Mouse (Mus musculus) forebrain, postnatal 0 days (tissue): Measurements from ENCODE around the gene Proca1. TPM values are rescaled to one million over a fixed set of nuclear protein-coding genes. Genes with fewer than 3 reads are reported as not detected.

Source experiments
- ATAC-seq: fragments of 200-750 bp; cut with Nextera tagmentation; 2 replicates; pipeline ENCODE4 v1.8.0; 2017; ENCODE audit warnings: mild to moderate bottlenecking, moderate library complexity
- DNase-seq: peaks from one replicate; pipeline ENCODE4 v3.0.0-alpha.2; 2015
- H3K27ac ChIP-seq: fragments of 300-500 bp; sonication (generic); 2 replicates; pipeline ENCODE4 v1.5.1; 2014; ENCODE audit warnings: low read depth, mild to moderate bottlenecking, antibody characterized with exemption, low read length, moderate library complexity, mixed read lengths
- H3K27me3 ChIP-seq: fragments of 300-500 bp; sonication (generic); 2 replicates; pipeline ENCODE4 v1.6.1; 2014; ENCODE audit warnings: mild to moderate bottlenecking, low read length, mixed read lengths; ENCODE audit not compliant: insufficient read depth
- H3K36me3 ChIP-seq: fragments of 300-500 bp; sonication (generic); 2 replicates; pipeline ENCODE4 v1.6.1; 2014; ENCODE audit warnings: mild to moderate bottlenecking, moderate library complexity; ENCODE audit not compliant: insufficient read depth
- H3K4me1 ChIP-seq: fragments of 300-500 bp; sonication (generic); 2 replicates; pipeline ENCODE4 v1.6.1; 2014; ENCODE audit warnings: antibody characterized with exemption; ENCODE audit not compliant: insufficient read depth
- H3K4me2 ChIP-seq: fragments of 300-500 bp; sonication (generic); 2 replicates; pipeline ENCODE4 v1.6.1; 2014; ENCODE audit warnings: low read depth, mild to moderate bottlenecking, moderate library complexity
- H3K4me3 ChIP-seq: fragments of 300-500 bp; sonication (generic); 2 replicates; pipeline ENCODE4 v1.5.1; 2014; ENCODE audit warnings: low read depth, low read length, mixed read lengths
- H3K9ac ChIP-seq: fragments of 300-500 bp; sonication (generic); 2 replicates; pipeline ENCODE4 v1.6.1; 2014; ENCODE audit warnings: mild to moderate bottlenecking
- H3K9me3 ChIP-seq: fragments of 300-500 bp; sonication (generic); 2 replicates; pipeline ENCODE4 v1.6.1; 2016; ENCODE audit warnings: low read length
- CTCF ChIP-seq: sonication (generic); IDR thresholded peaks from 2 replicates; pipeline ENCODE4 v1.5.1; 2016; ENCODE audit warnings: antibody characterized with exemption, control low read depth, low read depth
- WGBS: fragments of 180-500 bp; shearing (Covaris S2); extraction: QIAGEN DNeasy Blood & Tissue Kit; methylation state at CpG from one replicate; pipeline ENCODE4 v1.1.7; 2014; 5-methylcytosine and 5-hydroxymethylcytosine counted together
- polyA plus RNA-seq: library from polyadenylated mRNA; unstranded; fragments of >200 nt; fragmentation: Nextera tagmentation; extraction: Ambion mirVana; gene quantifications from 2 replicates; pipeline ENCODE4 v1.2.1, GENCODE M21; 2015
- total RNA-seq: library from RNA; depleted of rRNA; stranded (reverse); fragments of >200 nt; gene quantifications from 2 replicates; pipeline ENCODE4 v1.2.3, GENCODE M21; 2014

Gene Proca1
- total and polyA plus RNA-seq, 2 experiments from 2014 or later: 0.81 to 3.3 TPM

DNA sequence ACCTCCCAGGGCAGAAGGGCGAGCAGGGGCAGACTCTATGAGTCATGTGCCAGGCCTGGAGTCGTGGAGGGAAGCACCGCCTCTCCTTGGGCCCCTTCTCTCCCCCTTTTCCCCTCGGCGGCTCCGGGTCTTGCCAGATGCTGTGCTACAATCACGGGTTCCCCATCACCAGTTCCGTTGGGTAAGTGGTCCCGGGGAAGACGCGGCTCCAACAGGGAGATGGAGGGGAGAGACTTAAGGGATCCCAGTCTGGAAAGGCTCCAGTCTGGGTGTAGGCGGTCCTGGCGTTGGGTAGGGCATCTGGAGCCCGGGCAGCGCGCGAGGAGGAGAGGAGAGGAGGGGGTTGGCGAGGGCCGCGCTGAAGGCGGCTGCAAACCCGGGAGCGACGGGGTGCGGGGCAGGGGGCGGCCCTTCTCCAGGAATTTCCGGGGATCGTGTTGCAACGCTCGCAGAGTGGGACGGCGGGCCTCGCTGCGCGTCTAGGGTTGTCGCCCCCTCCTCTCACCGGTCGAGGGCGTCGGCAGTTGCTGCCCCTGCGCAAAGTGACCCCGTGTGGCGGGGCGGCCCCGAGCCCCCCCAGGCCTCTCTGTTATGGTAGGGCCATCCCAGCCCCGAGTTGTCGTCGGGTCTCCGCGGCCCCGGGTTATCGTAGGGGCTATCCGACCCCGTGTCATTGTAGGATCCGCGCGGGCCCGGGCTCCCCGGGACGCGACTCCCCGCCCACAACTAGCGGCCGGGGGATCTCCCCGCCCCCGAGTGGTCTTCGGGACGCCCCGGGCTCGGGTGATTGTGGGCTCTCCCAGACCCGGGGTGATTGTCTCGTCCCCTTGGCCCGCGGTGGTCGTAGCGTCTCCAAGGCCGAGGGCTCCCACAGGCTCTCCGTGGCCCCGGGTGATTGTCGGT, 4.6 kb upstream of the Proca1 start, which contains the start of gene Rab34:
Gene Rab34, plus strand, starts transcription at position 100 of the 903 bp plus-strand sequence.
- H3K9ac ChIP-seq: peak within 1 kb of the TSS; percentile 92
- H3K9me3 ChIP-seq: no peaks in the 10 kb centered on the region
- peak; percentile 41 for TF ChIP-seq CTCF
- H3K27me3 ChIP-seq: no peaks in the 10 kb centered on the region
- H3K4me3 ChIP-seq: peak within 1 kb of the TSS; percentile 80
- peaks cover 15% of the 10 kb centered on the region for H3K4me1 ChIP-seq
- peak within 1 kb of the TSS; percentile 95 for H3K27ac ChIP-seq
- H3K4me2 ChIP-seq: peak within 1 kb of the TSS; percentile 78
- peak; percentile 85 for ATAC-seq
- under 1% methylated on average over 80 of the region's 80 CpGs for WGBS
- DNase-seq: peak; percentile 85
- H3K36me3 ChIP-seq: peaks cover 24% of the 10 kb centered on the region

DNA sequence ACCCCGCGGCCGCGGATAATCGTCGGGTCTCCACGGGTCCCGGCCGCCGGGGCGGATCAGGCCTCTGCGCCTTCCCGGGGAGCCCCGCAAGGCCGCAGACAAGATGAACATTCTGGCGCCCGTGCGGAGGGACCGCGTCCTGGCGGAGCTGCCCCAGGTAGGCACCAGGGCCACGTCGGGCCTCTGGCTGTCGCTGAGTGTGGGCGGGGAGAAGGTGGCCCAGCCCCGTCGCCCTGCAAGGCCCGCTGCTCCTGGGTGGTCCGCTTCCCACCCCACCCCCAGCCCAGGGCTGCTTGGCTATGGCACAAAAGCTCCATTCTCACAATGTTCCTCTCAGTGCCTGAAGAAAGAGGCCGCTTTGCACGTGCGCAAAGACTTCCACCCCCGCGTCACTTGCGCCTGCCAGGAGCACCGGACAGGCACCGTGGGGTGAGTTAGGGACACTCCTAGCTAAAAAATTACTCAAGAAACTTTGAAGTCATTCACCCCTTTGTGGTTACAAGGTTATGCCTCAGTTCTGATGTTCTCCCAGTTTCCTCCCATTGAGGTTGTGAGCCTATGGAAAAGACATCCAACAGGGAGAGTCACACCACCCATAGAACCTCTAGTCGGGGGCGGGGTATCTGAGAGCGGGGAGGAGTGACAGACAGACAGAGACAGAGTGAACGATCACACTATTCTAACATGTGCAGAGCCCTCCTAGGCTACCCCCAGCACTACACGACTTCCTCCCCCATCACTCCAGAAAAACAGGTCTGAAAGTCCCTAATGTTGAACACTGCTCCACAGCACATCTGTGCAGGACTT, 3.8 kb upstream of the Proca1 start:
- peak overlapping the region; percentile 95 for H3K27ac ChIP-seq
- DNase-seq: peak; percentile 83

DNA sequence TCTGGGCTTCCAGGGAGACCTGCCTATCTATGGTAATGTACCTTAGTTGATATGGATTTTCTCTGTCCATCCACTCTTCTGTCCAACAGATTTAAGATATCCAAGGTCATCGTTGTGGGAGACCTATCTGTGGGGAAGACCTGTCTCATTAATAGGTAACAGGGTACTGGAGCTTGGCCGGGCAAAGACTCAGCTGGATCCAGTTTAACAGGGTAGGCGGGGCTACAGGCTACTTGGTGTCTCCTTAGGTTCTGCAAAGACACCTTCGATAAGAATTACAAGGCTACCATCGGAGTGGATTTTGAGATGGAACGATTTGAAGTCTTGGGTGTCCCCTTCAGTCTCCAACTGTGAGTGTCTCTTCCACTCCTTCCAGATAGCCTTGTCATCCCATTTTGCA, 3.2 kb upstream of the Proca1 start:
- Histone ChIP-seq H3K9ac (no peak overlapping the region), H3K36me3 (peaks cover 24% of the 10 kb centered on the region), H3K27ac (peak overlapping the region; percentile 95; the same call in 1 of the 2 replicates), H3K4me1 (peaks cover 10% of the 10 kb centered on the region; the same call in 1 of the 2 replicates), H3K4me3 (peak overlapping the region; percentile 80), H3K4me2 (peak overlapping the region; percentile 78), H3K27me3 (no peaks in the 10 kb centered on the region), H3K9me3 (no peaks in the 10 kb centered on the region)
- 79% methylated on average over 6 of the region's 6 CpGs for WGBS
- no peak for TF ChIP-seq CTCF
- no peak for ATAC-seq
- no peak for DNase-seq

More for the DNA sequence above, 3.8 kb upstream of the Proca1 start:
- Histone ChIP-seq H3K4me1 (peaks cover 10% of the 10 kb centered on the region; the same call in 1 of the 2 replicates), H3K9me3 (no peaks in the 10 kb centered on the region), H3K36me3 (peaks cover 24% of the 10 kb centered on the region), H3K27me3 (no peaks in the 10 kb centered on the region), H3K4me2 (peak overlapping the region; percentile 78), H3K4me3 (peak overlapping the region; percentile 80), H3K9ac (peak overlapping the region; percentile 92)
- WGBS: under 1% methylated on average over 42 of the region's 42 CpGs
- no peak for TF ChIP-seq CTCF
- ATAC-seq: peak; percentile 77

DNA sequence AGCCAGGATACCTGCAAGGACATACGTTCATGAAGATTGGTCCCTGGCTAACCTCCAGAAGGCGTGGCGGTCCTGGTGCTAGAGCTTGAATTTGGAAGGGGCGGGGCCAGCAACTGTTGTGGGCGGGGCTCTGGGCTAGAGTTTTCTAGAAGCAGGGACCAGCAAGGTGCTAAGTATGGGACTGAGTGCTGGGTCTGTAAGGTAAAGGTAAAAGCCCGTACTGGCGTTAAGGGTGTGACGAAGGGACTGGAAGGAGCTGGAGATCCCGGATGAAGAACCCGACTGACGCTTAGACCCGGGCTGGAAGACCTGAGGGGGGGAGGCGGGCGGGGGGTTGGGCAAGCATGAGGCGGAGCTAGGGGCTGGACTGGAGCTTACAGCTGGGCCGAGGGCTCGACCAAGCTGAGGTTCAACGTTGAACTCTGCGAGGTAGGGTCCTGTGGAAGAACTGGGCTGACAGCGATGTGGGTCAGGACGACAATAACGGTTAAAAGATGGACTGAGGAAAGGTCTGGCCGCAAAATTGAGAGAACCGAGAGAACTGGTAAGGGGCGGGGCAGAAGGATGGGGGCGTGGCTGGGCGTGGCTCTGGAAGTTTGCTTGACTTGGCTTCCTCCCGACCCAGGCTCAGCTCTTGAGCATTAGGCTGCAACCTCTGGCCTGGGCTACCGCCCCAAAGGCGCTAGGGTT, 1.4 kb downstream of the Proca1 start:
- TF ChIP-seq CTCF: no peak
- peaks cover 24% of the 10 kb centered on the region for H3K36me3 ChIP-seq
- peak overlapping the region; percentile 24 for H3K4me3 ChIP-seq
- DNase-seq (no peak), ATAC-seq (peak; percentile 47)
- peak overlapping the region; percentile 44 for H3K4me2 ChIP-seq
- peaks cover 8% of the 10 kb centered on the region; the same call in 1 of the 2 replicates for H3K4me1 ChIP-seq
- H3K27me3 ChIP-seq: no peaks in the 10 kb centered on the region
- 6% methylated on average over 29 of the region's 30 CpGs for WGBS
- 0 out of 2 replicates have a peak overlapping the region, but pooled peaks have one; percentile 22 for H3K9ac ChIP-seq
- H3K9me3 ChIP-seq: no peaks in the 10 kb centered on the region
- no peak overlapping the region for H3K27ac ChIP-seq

DNA sequence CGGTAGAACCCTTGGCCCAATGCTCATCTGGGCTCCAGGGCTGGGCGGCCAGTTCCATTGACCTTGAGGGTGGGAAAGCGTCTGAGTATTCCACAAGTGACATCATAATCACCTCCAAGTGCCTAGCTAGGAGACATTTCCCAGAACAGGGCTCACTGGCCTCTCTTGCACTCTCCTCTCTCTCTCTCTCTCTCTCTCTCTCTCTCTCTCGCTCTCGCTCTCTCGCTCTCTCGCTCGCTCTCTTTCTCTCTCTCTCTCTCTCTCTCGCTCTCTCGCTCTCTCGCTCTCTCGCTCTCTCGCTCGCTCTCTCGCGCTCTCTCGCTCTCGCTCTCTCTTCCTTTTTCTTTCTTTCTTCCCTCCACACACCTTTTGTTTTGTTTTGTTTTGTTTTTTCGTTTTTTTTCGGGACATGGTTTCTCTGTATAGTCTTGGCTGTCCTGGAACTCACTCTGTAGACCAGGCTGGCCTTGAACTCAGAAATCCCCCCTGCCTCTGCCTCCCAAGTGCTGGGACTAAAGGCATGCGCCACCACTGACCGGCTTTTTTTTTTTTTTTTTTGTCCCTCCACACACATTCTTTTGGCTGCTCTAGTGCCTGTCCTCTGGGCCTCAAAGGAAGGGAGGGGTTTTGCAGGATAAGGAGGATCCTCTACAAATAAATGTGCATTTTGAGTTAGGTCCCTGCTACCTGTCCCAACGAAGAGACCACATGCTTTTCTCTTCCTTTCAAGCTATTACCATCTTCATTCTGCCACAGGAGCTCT, 2.1 kb downstream of the Proca1 start:
- Histone ChIP-seq H3K4me2 (peak overlapping the region; percentile 44), H3K4me3 (peak overlapping the region; percentile 24), H3K27ac (no peak overlapping the region), H3K9me3 (no peaks in the 10 kb centered on the region), H3K27me3 (no peaks in the 10 kb centered on the region), H3K4me1 (0 out of 2 replicates have a peak, but pooled peaks cover 1% of the 10 kb centered on the region), H3K9ac (no peak overlapping the region), H3K36me3 (peaks cover 24% of the 10 kb centered on the region)
- TF ChIP-seq CTCF: no peak
- DNase-seq: no peak
- WGBS: 63% methylated on average over 23 of the region's 23 CpGs
- ATAC-seq: no peak

DNA sequence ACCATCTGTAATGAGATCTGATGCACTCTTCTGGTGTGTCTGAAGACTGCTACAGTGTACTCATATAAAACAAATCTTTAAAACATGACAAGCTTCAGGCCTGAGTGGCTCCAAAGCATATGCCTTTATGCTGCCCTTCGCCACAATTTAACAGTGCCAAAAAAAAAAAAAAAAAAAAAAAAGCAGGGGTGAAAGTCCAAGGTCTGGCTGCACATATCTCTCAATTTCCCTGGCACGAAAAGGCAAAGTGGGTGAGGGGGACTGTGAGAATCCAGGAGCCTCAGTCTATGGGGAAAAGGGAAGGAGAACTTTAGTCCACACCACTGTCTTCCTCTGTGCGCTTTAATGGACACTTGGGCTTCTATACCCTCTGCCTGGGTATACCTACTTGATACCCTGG, 9.2 kb downstream of the Proca1 start:
- no peak overlapping the region for H3K27ac ChIP-seq
- H3K4me2 ChIP-seq: no peak overlapping the region
- no peak overlapping the region for H3K4me3 ChIP-seq
- no peaks in the 10 kb centered on the region for H3K9me3 ChIP-seq
- no peak for TF ChIP-seq CTCF
- 92% methylated on average over 3 of the region's 3 CpGs for WGBS
- H3K4me1 ChIP-seq: no peaks in the 10 kb centered on the region
- no peaks in the 10 kb centered on the region for H3K27me3 ChIP-seq
- peaks cover 24% of the 10 kb centered on the region for H3K36me3 ChIP-seq
- ATAC-seq (no peak), DNase-seq (no peak)
- H3K9ac ChIP-seq: no peak overlapping the region
